Mouse (Mus musculus): ENCODE measurements around the gene Milr1. TPM values are rescaled to one million over a fixed set of nuclear protein-coding genes. Genes with fewer than 3 reads are reported as not detected.

Gene Milr1
- polyA plus RNA-seq (2012; rRNA removed): 5.4 and 5.5 TPM in 2 replicates

GRCm38 (mm10) chr11:106751039-106752018 is at the start of gene Milr1:
Gene Milr1, plus strand, starts transcription at chr11:106751226.

GRCm38 (mm10) chr11:106750121-106750751 is 790 bp upstream of the Milr1 start, which contains the start of gene Pecam1:
Gene Pecam1, minus strand, starts transcription at chr11:106750628.

GRCm38 (mm10) chr11:106779388-106780088 is 28.5 kb downstream of the Milr1 start, which contains the start of gene Polg2:
Gene Polg2, minus strand, starts transcription at chr11:106779537.

GRCm38 (mm10) chr11:106788775-106789459 is 37.9 kb downstream of the Milr1 start, which contains the start of the genes Ddx5 and Cep95:
Gene Ddx5, minus strand, starts transcription at chr11:106789185.
Gene Cep95, plus strand, starts transcription at chr11:106789252.

Other genes starting within 250 kb of the Milr1 start
- 10.3 and 10.7 TPM in 2 replicates for gene Tex2, start 137.8 kb upstream of the Milr1 start, polyA plus RNA-seq (2012; rRNA removed)
- 13.9 and 14.0 TPM in 2 replicates for gene Pecam1, start 598 bp upstream of the Milr1 start, polyA plus RNA-seq (2012; rRNA removed)
- gene Polg2, start 28.3 kb downstream of the Milr1 start, polyA plus RNA-seq (2012; rRNA removed): 5.0 and 5.3 TPM in 2 replicates
- 189 and 193 TPM in 2 replicates for gene Ddx5, start 38.0 kb downstream of the Milr1 start, polyA plus RNA-seq (2012; rRNA removed)
- gene Cep95, start 38.0 kb downstream of the Milr1 start, polyA plus RNA-seq (2012; rRNA removed): 10.2 and 10.5 TPM in 2 replicates
- gene Smurf2, start 169.5 kb downstream of the Milr1 start, polyA plus RNA-seq (2012; rRNA removed): 5.7 and 7.0 TPM in 2 replicates
- 81.7 and 88.0 TPM in 2 replicates for gene Kpna2, start 248.3 kb downstream of the Milr1 start, polyA plus RNA-seq (2012; rRNA removed)

Data from liver, embryonic 18 days (tissue).